Mouse (Mus musculus) MEL (cell line): Measurements from ENCODE around the gene Gm42517. TPM values are rescaled to one million over a fixed set of nuclear protein-coding genes. Genes with fewer than 3 reads are reported as not detected.

ENCODE experiments used
- DNase-seq: peaks from one replicate; pipeline ENCODE4 v3.0.0; 2011; ENCODE audit warnings: low read depth, low spot score
- H3K27ac ChIP-seq: 2 replicates; pipeline ENCODE4 v1.5.1; 2012; ENCODE audit warnings: low read depth, mild to moderate bottlenecking, control low read depth, low read length, moderate library complexity; ENCODE audit not compliant: control insufficient read depth
- H3K27me3 ChIP-seq, 2 experiments: fragments of 150-350 bp in 1 of 2; sonication (generic) in 1 of 2; 2 replicates each; pipeline ENCODE4 v1.6.1; 2012; ENCODE audit warnings: low read length in 2 of 2, mild to moderate bottlenecking in 2 of 2, improper control_type of control experiment in 1 of 2, moderate library complexity in 1 of 2; ENCODE audit not compliant: insufficient read depth in 2 of 2, control insufficient read depth in 1 of 2
- H3K36me3 ChIP-seq, 2 experiments: 2 replicates each; pipeline ENCODE4 v1.6.1; 2012 to 2014; ENCODE audit warnings: low read length in 2 of 2, improper control_type of control experiment in 1 of 2, inconsistent platforms in 1 of 2, mild to moderate bottlenecking in 1 of 2; ENCODE audit not compliant: insufficient read depth in 2 of 2, control insufficient read depth in 1 of 2
- H3K4me1 ChIP-seq, 2 experiments: fragments of 150-350 bp in 1 of 2; sonication (generic) in 1 of 2; 2 replicates each; pipeline ENCODE4 v1.6.1; 2012; ENCODE audit warnings: low read length in 2 of 2, improper control_type of control experiment in 1 of 2, mild to moderate bottlenecking in 1 of 2; ENCODE audit not compliant: insufficient read depth in 2 of 2, control insufficient read depth in 1 of 2
- H3K4me3 ChIP-seq, 2 experiments: fragments of 150-350 bp in 1 of 2; sonication (generic) in 1 of 2; 2 replicates each; pipeline ENCODE4 v1.5.1; 2012; ENCODE audit warnings: low read depth in 2 of 2, low read length in 2 of 2, mild to moderate bottlenecking in 2 of 2, moderate library complexity in 2 of 2, control low read depth in 1 of 2, improper control_type of control experiment in 1 of 2; ENCODE audit not compliant: control insufficient read depth in 1 of 2, insufficient read depth in 1 of 2
- H3K79me2 ChIP-seq: 2 replicates; pipeline ENCODE4 v1.6.1; 2012; ENCODE audit warnings: mild to moderate bottlenecking, low read length, moderate library complexity; ENCODE audit not compliant: control insufficient read depth, poor library complexity, insufficient read depth
- H3K9ac ChIP-seq: 2 replicates; pipeline ENCODE4 v1.6.1; 2012; ENCODE audit warnings: low read depth, mild to moderate bottlenecking, control low read depth, low read length, moderate library complexity; ENCODE audit not compliant: control insufficient read depth, poor library complexity, severe bottlenecking
- H3K9me3 ChIP-seq: fragments of 150-350 bp; sonication (generic); replicated peaks from 2 replicates; pipeline ENCODE4 v1.6.1; 2012; ENCODE audit warnings: mild to moderate bottlenecking, low read length, improper control_type of control experiment, moderate library complexity; ENCODE audit not compliant: insufficient read depth
- BHLHE40 ChIP-seq: IDR thresholded peaks from 2 replicates; pipeline ENCODE4 v1.6.1; 2012; ENCODE audit warnings: low read depth, mild to moderate bottlenecking, inconsistent platforms, low read length, improper control_type of control experiment, borderline replicate concordance
- CHD2 ChIP-seq: IDR thresholded peaks from 2 replicates; pipeline ENCODE4 v1.6.1; 2011; ENCODE audit warnings: low read length, improper control_type of control experiment
- CTCF ChIP-seq, 3 experiments: IDR thresholded peaks in 2 of 3; conservative IDR thresholded peaks in 1 of 3; 2 replicates each; pipeline ENCODE4 v1.5.1; 2011 to 2012; ENCODE audit warnings: low read length in 3 of 3, low read depth in 2 of 3, mild to moderate bottlenecking in 2 of 3, improper control_type of control experiment in 1 of 3, inconsistent platforms in 1 of 3, mixed read lengths in 1 of 3, moderate library complexity in 1 of 3; ENCODE audit not compliant: control insufficient read depth in 1 of 3, insufficient read depth in 1 of 3, poor library complexity in 1 of 3, severe bottlenecking in 1 of 3
- E2F4 ChIP-seq: IDR thresholded peaks from 2 replicates; pipeline ENCODE4 v1.6.1; 2011; ENCODE audit warnings: low read depth, low read length, improper control_type of control experiment, borderline replicate concordance
- ELF1 ChIP-seq: IDR thresholded peaks from 2 replicates; pipeline ENCODE4 v1.6.1; 2014; ENCODE audit warnings: low read depth, mild to moderate bottlenecking, inconsistent platforms, low read length, improper control_type of control experiment, moderate library complexity
- ETS1 ChIP-seq: IDR thresholded peaks from 2 replicates; pipeline ENCODE4 v1.6.1; 2012; ENCODE audit warnings: low read depth, mild to moderate bottlenecking, inconsistent platforms, low read length, improper control_type of control experiment, moderate library complexity
- GATA1 ChIP-seq: IDR thresholded peaks from 2 replicates; pipeline ENCODE4 v1.6.1; 2011; ENCODE audit warnings: low read depth, low read length, improper control_type of control experiment
- HCFC1 ChIP-seq: IDR thresholded peaks from 2 replicates; pipeline ENCODE4 v1.6.1; 2012; ENCODE audit warnings: low read depth, mild to moderate bottlenecking, inconsistent platforms, low read length, improper control_type of control experiment, moderate library complexity
- JUND ChIP-seq: IDR thresholded peaks from 2 replicates; pipeline ENCODE4 v1.6.1; 2011; ENCODE audit warnings: low read depth, mild to moderate bottlenecking, improper control_type of control experiment, low read length
- KAT2A ChIP-seq: conservative IDR thresholded peaks from 2 replicates; pipeline ENCODE4 v1.6.1; 2012; ENCODE audit warnings: low read depth, low read length, improper control_type of control experiment, inconsistent platforms
- MAFK ChIP-seq: IDR thresholded peaks from 2 replicates; pipeline ENCODE4 v1.6.1; 2011; ENCODE audit warnings: low read depth, mild to moderate bottlenecking, low read length, improper control_type of control experiment, borderline replicate concordance
- MAX ChIP-seq: IDR thresholded peaks from 2 replicates; pipeline ENCODE4 v1.6.1; 2011; ENCODE audit warnings: low read length, improper control_type of control experiment
- MEF2A ChIP-seq: IDR thresholded peaks from 2 replicates; pipeline ENCODE4 v1.6.1; 2014; ENCODE audit warnings: low read depth, mild to moderate bottlenecking, inconsistent platforms, low read length, improper control_type of control experiment; ENCODE audit not compliant: poor library complexity, insufficient replicate concordance, severe bottlenecking; ENCODE audit errors: extremely low read depth
- MXI1 ChIP-seq: IDR thresholded peaks from 2 replicates; pipeline ENCODE4 v1.6.1; 2011; ENCODE audit warnings: mild to moderate bottlenecking, low read depth, low read length, improper control_type of control experiment
- MYB ChIP-seq: IDR thresholded peaks from 2 replicates; pipeline ENCODE4 v1.6.1; 2011; ENCODE audit warnings: mild to moderate bottlenecking, low read depth, low read length, improper control_type of control experiment
- MYC ChIP-seq: IDR thresholded peaks from 2 replicates; pipeline ENCODE4 v1.6.1; 2011; ENCODE audit warnings: low read depth, mild to moderate bottlenecking, low read length, improper control_type of control experiment, moderate library complexity
- NELFE ChIP-seq: IDR thresholded peaks from 2 replicates; pipeline ENCODE4 v1.6.1; 2011; ENCODE audit warnings: low read depth, low read length, improper control_type of control experiment
- NRF1 ChIP-seq: IDR thresholded peaks from 2 replicates; pipeline ENCODE4 v1.6.1; 2014; ENCODE audit warnings: low read depth, mild to moderate bottlenecking, inconsistent platforms, low read length, improper control_type of control experiment, moderate library complexity; ENCODE audit not compliant: poor library complexity, insufficient read depth, severe bottlenecking
- POLR2A ChIP-seq, 2 experiments: IDR thresholded peaks; 2 replicates each; pipeline ENCODE4 v1.6.1; 2011 to 2012; ENCODE audit warnings: low read length in 2 of 2, mild to moderate bottlenecking in 2 of 2, control low read depth in 1 of 2, improper control_type of control experiment in 1 of 2, low read depth in 1 of 2, moderate library complexity in 1 of 2; ENCODE audit not compliant: control insufficient read depth in 1 of 2, insufficient read depth in 1 of 2, poor library complexity in 1 of 2
- POLR2AphosphoS2 ChIP-seq: IDR thresholded peaks from 2 replicates; pipeline ENCODE4 v1.6.1; 2011; ENCODE audit warnings: low read length, improper control_type of control experiment
- POLR2AphosphoS5 ChIP-seq: IDR thresholded peaks from 2 replicates; pipeline ENCODE4 v1.6.1; 2012; ENCODE audit warnings: low read depth, borderline replicate concordance, mild to moderate bottlenecking, inconsistent platforms, low read length, moderate library complexity, mixed read lengths
- RAD21 ChIP-seq: IDR thresholded peaks from 2 replicates; pipeline ENCODE4 v1.6.1; 2011; ENCODE audit warnings: mild to moderate bottlenecking, low read depth, low read length, improper control_type of control experiment
- RCOR1 ChIP-seq: IDR thresholded peaks from 2 replicates; pipeline ENCODE4 v1.6.1; 2012; ENCODE audit warnings: low read depth, mild to moderate bottlenecking, inconsistent platforms, low read length, improper control_type of control experiment
- SIN3A ChIP-seq: IDR thresholded peaks from 2 replicates; pipeline ENCODE4 v1.6.1; 2012; ENCODE audit warnings: low read length, improper control_type of control experiment, inconsistent platforms
- SMC3 ChIP-seq: IDR thresholded peaks from 2 replicates; pipeline ENCODE4 v1.6.1; 2011; ENCODE audit warnings: low read depth, low read length, improper control_type of control experiment
- TAL1 ChIP-seq: IDR thresholded peaks from 2 replicates; pipeline ENCODE4 v1.6.1; 2012; ENCODE audit warnings: mild to moderate bottlenecking, inconsistent platforms, low read length, moderate library complexity, mixed read lengths
- UBTF ChIP-seq: IDR thresholded peaks from 2 replicates; pipeline ENCODE4 v1.6.1; 2012; ENCODE audit warnings: low read depth, mild to moderate bottlenecking, inconsistent platforms, low read length, improper control_type of control experiment, moderate library complexity, borderline replicate concordance; ENCODE audit not compliant: insufficient read depth
- USF2 ChIP-seq, 2 experiments: IDR thresholded peaks; 2 replicates each; pipeline ENCODE4 v1.6.1; 2011 to 2012; ENCODE audit warnings: improper control_type of control experiment in 2 of 2, low read length in 2 of 2, borderline replicate concordance in 1 of 2, inconsistent platforms in 1 of 2, low read depth in 1 of 2, mild to moderate bottlenecking in 1 of 2; ENCODE audit not compliant: insufficient read depth in 1 of 2
- ZC3H11A ChIP-seq: IDR thresholded peaks from 2 replicates; pipeline ENCODE4 v1.6.1; 2012; ENCODE audit warnings: low read depth, mild to moderate bottlenecking, inconsistent platforms, low read length, improper control_type of control experiment
- ZMIZ1 ChIP-seq: IDR thresholded peaks from 2 replicates; pipeline ENCODE4 v1.6.1; 2012; ENCODE audit warnings: low read depth, mild to moderate bottlenecking, inconsistent platforms, low read length, improper control_type of control experiment, moderate library complexity
- ZNF384 ChIP-seq: IDR thresholded peaks from 2 replicates; pipeline ENCODE4 v1.6.1; 2012; ENCODE audit warnings: low read depth, mild to moderate bottlenecking, inconsistent platforms, low read length, improper control_type of control experiment
- polyA plus RNA-seq, 2 experiments: library from polyadenylated mRNA; stranded (reverse) in 1 of 2; unstranded in 1 of 2; fragments of >175 nt in 1 of 2; fragments of >200 nt in 1 of 2; gene quantifications; 2 replicates each; pipeline versions ENCODE4 v1.2.1 to v1.2.4; 2012; ENCODE audit warnings: low replicate concordance in 2 of 2, low read depth in 1 of 2; ENCODE audit not compliant: insufficient read length in 2 of 2, insufficient read depth in 1 of 2, missing spikeins in 1 of 2
- total RNA-seq: library from RNA; depleted of rRNA; stranded (reverse); fragments of 300-350 nt; gene quantifications from 2 replicates; pipeline ENCODE4 v1.2.3, GENCODE M21; 2012

Gm42517 gene
- total and polyA plus RNA-seq, 3 experiments: not detected

GRCm38 (mm10) chr5:108338049-108338448 lies 29.7 kb downstream of the Gm42517 start:
- Histone ChIP-seq H3K27me3 (no peaks in the 10 kb centered on the region), H3K27ac (peak overlapping the region; percentile 58; the same call in 1 of the 2 replicates), H3K36me3 (peaks cover 6 to 27% of the 10 kb centered on the region in 2 experiments)
- peak; percentile 56 for DNase-seq
- TF ChIP-seq POLR2AphosphoS5: no peak
- TF ChIP-seq SIN3A: peak; percentile 83
- TF ChIP-seq, all 39 proteins: peak for 1
- H3K4me3 ChIP-seq: no peak overlapping the region
- no peaks in the 10 kb centered on the region for H3K79me2 ChIP-seq
- H3K4me1 ChIP-seq: peaks cover 17 to 30% of the 10 kb centered on the region in 2 experiments
- H3K9ac ChIP-seq: no peak overlapping the region
- no peaks in the 10 kb centered on the region for H3K9me3 ChIP-seq

GRCm38 (mm10) chr5:108337385-108337784 lies 30.3 kb downstream of the Gm42517 start:
- no peak overlapping the region for H3K4me3 ChIP-seq
- peak; percentile 81 for DNase-seq
- H3K27me3 ChIP-seq: no peaks in the 10 kb centered on the region
- no peaks in the 10 kb centered on the region for H3K9me3 ChIP-seq
- H3K4me1 ChIP-seq: peaks cover 17 to 30% of the 10 kb centered on the region in 2 experiments
- no peak overlapping the region for H3K9ac ChIP-seq
- peak overlapping the region; percentile 65 for H3K27ac ChIP-seq
- peaks cover 6 to 27% of the 10 kb centered on the region in 2 experiments for H3K36me3 ChIP-seq
- no peaks in the 10 kb centered on the region for H3K79me2 ChIP-seq
- TF ChIP-seq JUND (no peak), NRF1 (no peak), CTCF (IDR thresholded peaks at IDR 0.05 in 2 of 3, conservative IDR thresholded peaks at IDR 0.05 in 1 of 3; ENCODE audit: control insufficient read depth in 1 of 3, insufficient read depth in 1 of 3, low read depth in 2 of 3, low read length in 3 of 3, poor library complexity in 1 of 3, severe bottlenecking in 1 of 3) (no peak), ZC3H11A (no peak), UBTF (no peak), HCFC1 (no peak), ELF1 (no peak), GATA1 (peak; percentile 96), MAX (peak; percentile 68; the same call in 1 of the 2 replicates), POLR2AphosphoS5 (no peak), NELFE (no peak), MAFK (no peak), ZNF384 (no peak), MEF2A (no peak), ZMIZ1 (no peak), SMC3 (no peak), USF2 (IDR thresholded peaks at IDR 0.05; ENCODE audit: borderline replicate concordance in 1 of 2, insufficient read depth in 1 of 2, low read depth in 1 of 2, low read length in 2 of 2) (no peak), TAL1 (peak; percentile 96), CHD2 (no peak), BHLHE40 (peak; percentile 81), MXI1 (peak; percentile 75; the same call in 1 of the 2 replicates), E2F4 (no peak), RCOR1 (peak; percentile 71; the same call in 1 of the 2 replicates), KAT2A (no peak), MYB (no peak), POLR2AphosphoS2 (no peak), MYC (no peak; the same call in 1 of the 2 replicates), SIN3A (peak; percentile 61), ETS1 (peak; percentile 64; the same call in 1 of the 2 replicates), POLR2A (IDR thresholded peaks at IDR 0.05; ENCODE audit: control insufficient read depth in 1 of 2, insufficient read depth in 1 of 2, low read depth in 1 of 2, low read length in 2 of 2, poor library complexity in 1 of 2) (no peak), RAD21 (no peak)
